Mouse (Mus musculus) urinary bladder, postnatal 36 days (tissue): ENCODE measurements around the gene Slc39a5.

Experiments used
- DNase-seq, 2 experiments: peaks; one replicate each; pipeline ENCODE4 v3.0.0; 2022; ENCODE audit warnings: low spot score in 2 of 2, mixed read lengths in 1 of 2

Gene Slc39a5

GRCm38 (mm10) chr10:128401056-128401455 is at the start of gene Slc39a5:
Slc39a5 (minus strand) TSS chr10:128401229.
- no peak for DNase-seq

DNA sequence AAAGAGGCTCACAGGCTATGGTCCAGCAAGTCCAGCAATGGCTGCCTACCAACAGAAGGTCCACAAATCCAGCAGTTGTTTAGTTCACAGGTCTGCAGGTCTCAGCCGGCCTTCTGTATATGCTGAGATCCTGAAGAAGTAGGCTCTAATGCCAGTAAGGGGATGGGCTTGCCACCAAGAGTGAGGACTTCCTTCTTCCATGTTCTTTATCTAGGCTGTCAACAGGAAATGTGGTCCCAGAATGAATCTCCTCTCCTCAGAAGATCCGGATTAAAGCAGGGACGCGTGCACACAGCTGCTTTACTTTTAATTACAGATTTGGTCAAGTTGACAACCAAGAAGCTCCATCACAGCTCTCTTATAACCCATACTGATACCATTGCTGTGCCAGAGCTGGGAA is 44.4 kb upstream of the Slc39a5 start:
- no peak for DNase-seq

GRCm38 (mm10) chr10:128444354-128444753 is 43.3 kb upstream of the Slc39a5 start:
- DNase-seq: no peak

- DNase-seq: no peak
Observed at GRCm38 (mm10) chr10:128442718-128443117, 41.7 kb upstream of the Slc39a5 start.

GRCm38 (mm10) chr10:128441324-128442119 is 40.5 kb upstream of the Slc39a5 start:
- DNase-seq: no peak

- DNase-seq: no peak
Observed at GRCm38 (mm10) chr10:128440407-128440806, 39.4 kb upstream of the Slc39a5 start.

GRCm38 (mm10) chr10:128438675-128439279 is 37.7 kb upstream of the Slc39a5 start:
- DNase-seq: no peak

DNA sequence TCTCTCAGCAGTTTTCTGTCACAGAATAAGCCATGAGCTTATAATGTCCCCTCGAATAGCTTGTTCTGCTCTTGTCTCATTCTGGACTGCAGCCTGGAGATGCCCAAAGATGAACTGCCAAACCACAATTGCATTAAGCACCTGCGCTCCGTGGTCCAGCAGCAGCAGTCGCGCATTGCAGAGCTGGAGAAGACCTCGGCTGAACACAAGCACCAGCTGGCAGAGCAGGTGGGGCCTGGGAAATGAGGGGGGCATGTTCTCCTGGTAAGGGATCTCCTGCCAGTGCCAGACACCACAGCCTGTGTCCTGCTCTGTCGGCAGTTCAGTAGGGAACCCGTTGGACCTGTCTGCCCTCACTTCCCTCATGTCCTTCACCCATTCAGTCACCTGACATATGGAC is 35.3 kb upstream of the Slc39a5 start:
- no peak for DNase-seq

DNA sequence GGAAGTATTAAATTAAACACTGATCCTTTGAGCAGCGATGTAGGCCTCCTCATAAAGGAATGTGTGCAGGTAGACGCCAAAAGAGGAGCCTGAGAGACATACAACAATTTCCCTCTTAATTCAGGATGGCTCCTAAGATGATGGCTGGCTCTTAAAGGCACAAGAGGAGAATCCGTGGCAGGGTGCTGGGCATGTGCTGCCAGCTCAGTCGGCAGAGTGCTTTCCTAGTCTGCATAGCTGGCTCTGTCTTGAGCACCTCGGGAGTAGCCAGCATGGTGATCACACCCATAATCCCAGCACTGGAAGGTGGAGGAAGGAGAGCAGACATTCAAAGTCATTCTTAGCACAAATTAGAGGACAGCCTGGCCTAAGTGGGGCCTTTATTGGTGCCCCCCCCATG is 34.8 kb upstream of the Slc39a5 start:
- DNase-seq: no peak

DNA sequence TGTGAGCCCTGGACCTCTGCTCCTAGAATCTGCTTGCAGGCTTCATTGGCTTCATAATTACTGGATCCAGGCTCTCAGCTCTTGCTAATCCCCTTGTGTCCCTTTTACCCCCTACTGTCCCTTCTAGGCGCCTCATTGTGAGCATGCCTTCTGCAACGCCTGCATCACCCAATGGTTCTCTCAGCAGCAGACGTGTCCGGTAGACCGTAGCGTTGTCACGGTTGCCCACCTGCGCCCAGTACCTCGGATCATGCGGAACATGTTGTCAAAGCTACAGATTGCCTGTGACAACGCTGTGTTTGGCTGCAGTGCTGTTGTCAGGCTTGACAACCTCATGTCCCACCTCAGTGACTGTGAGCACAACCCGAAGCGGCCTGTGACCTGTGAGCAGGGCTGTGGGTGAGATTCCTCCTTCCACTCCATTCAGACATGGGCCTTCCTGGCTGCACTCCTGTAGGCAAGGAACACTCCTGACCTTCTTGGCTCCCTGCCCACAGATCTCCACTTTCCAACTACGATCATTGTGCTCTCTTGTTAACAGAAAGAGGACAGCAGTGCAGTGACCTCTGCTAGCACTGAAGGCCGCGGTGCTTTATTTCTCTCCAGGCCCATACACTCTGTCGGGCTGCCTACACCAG is 34.3 kb upstream of the Slc39a5 start:
- peak in 1 of 2 experiments; percentile 70 for DNase-seq

GRCm38 (mm10) chr10:128434681-128435080 is 33.7 kb upstream of the Slc39a5 start:
- DNase-seq: peak in 1 of 2 experiments; percentile 30

DNA sequence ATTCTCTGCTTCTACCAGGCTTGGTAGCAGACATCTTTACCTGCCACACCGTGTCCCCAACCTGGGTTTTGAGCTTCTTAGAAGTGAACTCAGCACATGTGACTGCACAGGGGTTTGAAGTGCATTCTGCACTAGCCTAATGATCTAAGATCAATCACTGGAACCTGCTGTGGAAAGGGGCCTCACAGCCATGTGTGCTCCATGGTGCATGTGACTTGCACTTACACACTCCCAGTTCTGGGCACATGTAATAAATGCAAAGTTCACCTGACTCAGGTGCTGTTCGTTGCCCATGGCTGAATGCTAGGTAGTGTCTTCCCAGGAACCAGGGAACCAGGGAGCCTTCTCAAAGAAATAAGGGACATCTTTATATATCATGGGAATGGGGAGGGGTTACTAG is 32.4 kb upstream of the Slc39a5 start:
- no peak for DNase-seq

DNA sequence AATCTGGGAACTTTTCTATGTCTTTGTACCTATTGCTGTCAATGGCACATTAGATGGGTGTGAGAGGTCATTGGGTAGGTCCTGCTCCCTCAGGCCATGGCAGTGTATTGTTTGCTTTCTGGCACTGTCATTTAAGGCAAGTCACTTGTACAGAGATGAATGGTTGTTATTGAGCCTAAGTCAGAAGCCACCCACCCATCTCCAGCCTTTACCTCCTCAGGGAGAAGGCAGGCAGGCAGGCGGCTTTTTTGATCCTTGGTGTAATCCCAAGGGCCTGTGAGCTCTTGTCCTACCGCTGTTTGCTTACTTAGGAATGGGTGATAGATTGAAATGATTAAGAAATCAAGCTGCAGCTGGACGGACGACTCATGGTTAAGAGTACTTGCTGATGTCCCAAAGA is 28.4 kb upstream of the Slc39a5 start:
- DNase-seq: no peak

GRCm38 (mm10) chr10:128429052-128429451 is 28.0 kb upstream of the Slc39a5 start:
- no peak for DNase-seq

- DNase-seq: no peak
Observed at GRCm38 (mm10) chr10:128425260-128425659, 24.2 kb upstream of the Slc39a5 start.

DNA sequence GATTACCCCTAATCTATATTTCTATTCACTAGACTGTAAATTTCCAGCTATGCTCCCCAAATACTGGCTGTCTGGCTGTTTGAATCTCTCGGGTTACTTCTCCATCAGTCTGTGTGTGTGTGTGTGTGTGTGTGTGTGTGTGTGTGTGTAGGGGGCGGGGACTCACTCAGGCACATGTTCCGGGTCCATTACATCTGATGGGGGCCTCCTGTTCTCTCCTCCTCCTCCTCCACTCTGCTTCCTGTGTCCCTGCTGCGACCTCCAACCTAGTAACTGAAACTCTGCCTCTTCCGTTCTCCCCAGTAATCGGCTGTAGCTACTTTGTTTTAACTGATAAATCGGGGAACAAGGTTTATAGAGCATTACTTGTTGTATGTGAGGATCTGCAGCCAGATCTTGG is 23.6 kb upstream of the Slc39a5 start:
- DNase-seq: no peak

DNA sequence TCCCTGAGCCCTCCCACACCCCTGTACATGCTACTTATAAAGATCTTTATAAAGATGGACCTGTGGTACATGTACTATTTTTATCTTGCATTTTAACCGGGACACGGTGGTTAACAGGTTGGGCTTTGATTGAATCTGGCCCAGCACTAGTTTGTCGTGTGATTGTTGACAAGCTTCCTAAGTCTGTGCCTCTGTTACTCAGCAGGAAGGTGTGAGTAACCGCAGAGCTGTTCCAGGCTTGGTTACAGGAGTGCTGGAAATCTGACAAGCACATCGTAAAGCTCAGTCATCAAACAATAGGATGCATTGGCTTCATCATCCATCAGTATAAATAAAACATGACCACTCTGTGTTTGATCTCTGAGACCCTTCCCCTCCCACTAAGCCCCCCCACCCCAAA is 21.4 kb upstream of the Slc39a5 start:
- no peak for DNase-seq

- DNase-seq: no peak
Observed at GRCm38 (mm10) chr10:128414848-128415247, 13.8 kb upstream of the Slc39a5 start.

DNA sequence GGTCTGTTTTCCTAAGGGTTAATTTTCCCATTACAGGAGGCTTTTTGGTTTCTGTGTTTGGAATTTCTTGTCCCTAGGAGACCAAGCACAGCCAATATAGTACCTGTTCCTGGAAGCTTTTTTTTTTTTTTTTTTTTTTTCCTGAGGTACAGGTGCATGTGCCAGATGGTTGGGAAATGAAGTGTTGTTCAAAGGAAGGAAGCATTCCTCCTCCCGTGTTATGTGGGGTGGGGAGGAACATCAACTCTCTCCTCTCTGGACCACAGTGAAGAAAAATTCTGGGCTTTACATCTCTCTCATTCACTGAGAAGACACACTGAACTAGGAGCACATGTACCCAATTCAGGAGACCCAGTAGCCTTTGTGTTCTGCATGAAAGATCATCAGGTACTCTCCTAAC is 12.0 kb upstream of the Slc39a5 start:
- DNase-seq: no peak

DNA sequence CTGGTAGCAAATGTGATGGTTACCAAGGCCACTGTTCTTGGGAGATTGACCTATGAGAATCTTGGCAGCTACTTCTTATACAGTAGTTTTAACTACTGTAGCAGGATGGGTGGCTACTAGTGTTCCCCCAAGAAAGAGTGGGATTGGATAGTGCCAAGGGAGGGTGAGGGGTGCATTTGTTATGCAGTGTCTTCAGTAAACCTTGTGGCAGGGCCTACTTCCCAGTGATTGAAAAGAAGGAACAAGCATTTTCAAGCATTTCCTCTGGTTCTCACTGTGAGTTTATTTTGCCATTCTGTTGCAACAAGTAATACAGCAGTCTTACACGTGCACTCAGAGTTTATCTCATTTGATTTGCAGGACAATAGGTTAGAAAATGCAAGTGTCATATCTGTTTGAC is 11.5 kb upstream of the Slc39a5 start:
- DNase-seq: no peak

DNA sequence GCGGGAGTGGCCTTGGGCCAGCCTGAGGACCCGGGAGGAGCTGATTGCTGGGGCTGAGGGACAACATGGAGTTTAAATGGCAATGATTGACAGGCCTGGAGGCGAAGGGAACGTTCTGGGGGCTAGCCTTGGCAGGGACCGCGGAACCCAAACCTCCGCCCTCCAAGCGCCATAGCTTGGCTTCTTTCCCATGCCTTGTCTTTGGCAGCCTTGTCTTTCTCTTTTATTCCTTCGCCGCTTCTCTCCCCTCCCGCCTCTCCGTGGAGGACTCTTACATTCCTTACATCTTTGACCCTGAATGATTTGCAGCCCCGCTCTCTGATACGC is 11.0 kb upstream of the Slc39a5 start:
- DNase-seq: peak in 1 of 2 experiments; percentile 27

GRCm38 (mm10) chr10:128411211-128412054 is 10.4 kb upstream of the Slc39a5 start, which contains the start of the genes Nabp2 and Rnf41:
Nabp2 (minus strand) TSS chr10:128411492.
Rnf41 (plus strand) TSS chr10:128411657.
- peak; percentile 97 for DNase-seq
